Comparison of ENCODE assay signal across 24 mouse cellular contexts in the genomic region with DNA sequence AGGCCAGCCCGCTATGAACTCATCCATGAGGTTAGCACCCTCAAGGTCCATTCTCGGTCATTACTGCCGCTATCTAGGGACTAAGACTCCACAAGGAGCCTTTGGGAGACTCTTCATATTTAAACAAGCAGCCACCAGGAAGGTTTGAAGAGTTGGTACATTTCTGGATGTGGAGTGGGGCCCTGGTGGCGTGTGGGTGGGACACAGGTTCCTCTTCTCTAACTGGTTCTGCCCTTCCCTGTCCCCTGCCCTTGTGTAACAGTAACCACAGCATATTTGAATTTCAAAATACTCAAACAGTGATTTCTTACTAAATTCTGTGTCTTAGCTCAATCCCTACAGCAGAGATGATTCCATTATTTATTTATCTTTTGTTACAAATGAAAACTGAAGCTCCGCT. TPM values are rescaled to one million over a fixed set of nuclear protein-coding genes. Genes with fewer than 3 reads are reported as not detected.
A peak's percentile ranks its signal among the peaks of the same experiment; 100 is the strongest.
DNase-seq lines count a peak whose midpoint lies in the region; ATAC-seq and TF ChIP-seq lines count a peak whose summit lies in the region.
"Had no signal": no experiment of that assay in that cellular context is flagged by ENCODE, and none has a peak within 500 bp of the region (broad histone marks: within the 10 kb centered on the region; RNA-seq: fewer than 3 reads in every experiment).

No protein-coding gene starts in this region.

- no peak overlapping the region for H3K4me3 ChIP-seq in small intestine, adult 2 months (ENCODE audit: low read depth, low read length)
- H3K4me3 ChIP-seq in forebrain, embryonic 10.5 days: no peak overlapping the region
- H3K4me3 ChIP-seq: forebrain, embryonic 13.5 days; limb, embryonic 13.5 days; liver, embryonic 13.5 days; lung, embryonic 15.5 days; midbrain, embryonic 12.5 days had no signal

- no peak for TF ChIP-seq CTCF in small intestine, adult 2 months (IDR thresholded peaks at IDR 0.05; ENCODE audit: extremely low read depth, insufficient read length, insufficient replicate concordance, low read depth, low read length)

- ATAC-seq in common myeloid progenitor, adult 5-6 weeks (replicated peaks; ENCODE audit: low read depth, poor library complexity, severe bottlenecking): peak; percentile 61
- ATAC-seq in megakaryocyte, adult 5-6 weeks (ENCODE audit: poor library complexity, severe bottlenecking): peak; percentile 63
- ATAC-seq: activated CD4-positive, CD25-positive, alpha-beta regulatory T cell, adult 4 months; forebrain, embryonic 13.5 days; intestine, postnatal 0 days had no signal

- peak; percentile 51 for DNase-seq in lung, postnatal 36 days
- DNase-seq in lung, adult 18-20 months: no peak
- no peak for DNase-seq in adrenal gland, adult 2 months
- DNase-seq in forebrain, embryonic 10.5 days (ENCODE audit: extremely low spot score, low spot score): no peak
- DNase-seq: adrenal gland, postnatal 10 days; B cell, adult 2 months; cerebellum, adult 18-20 months; cerebellum, postnatal 10 days; gastrocnemius, postnatal 10 days; heart, postnatal 36 days; kidney, postnatal 25 days; liver, embryonic 13.5 days; thymus, postnatal 36 days had no signal

- no peaks in the 10 kb centered on the region for H3K9me3 ChIP-seq in forebrain, embryonic 10.5 days
- H3K9me3 ChIP-seq: forebrain, embryonic 13.5 days; limb, embryonic 13.5 days; liver, embryonic 13.5 days; lung, embryonic 15.5 days; midbrain, embryonic 12.5 days had no signal

- H3K27ac ChIP-seq in small intestine, adult 2 months (ENCODE audit: insufficient read depth, low read depth, low read length): 0 out of 2 replicates have a peak overlapping the region, but pooled peaks have one; percentile 2
- H3K27ac ChIP-seq in forebrain, embryonic 10.5 days: no peak overlapping the region
- H3K27ac ChIP-seq: forebrain, embryonic 13.5 days; hindbrain, embryonic 14.5 days; limb, embryonic 13.5 days; liver, embryonic 13.5 days; lung, embryonic 15.5 days; midbrain, embryonic 12.5 days had no signal

- WGBS in small intestine, adult 2 months: 74% methylated on average over 5 of the region's 5 CpGs
- WGBS in forebrain, embryonic 10.5 days: 90% methylated on average over 5 of the region's 5 CpGs

- no peaks in the 10 kb centered on the region for H3K4me1 ChIP-seq in small intestine, adult 2 months (ENCODE audit: control insufficient read depth, insufficient read depth, insufficient read length, low read length)
- no peaks in the 10 kb centered on the region for H3K4me1 ChIP-seq in forebrain, embryonic 10.5 days
- H3K4me1 ChIP-seq: forebrain, embryonic 13.5 days; limb, embryonic 13.5 days; liver, embryonic 13.5 days; lung, embryonic 15.5 days; midbrain, embryonic 12.5 days had no signal

- no peaks in the 10 kb centered on the region for H3K27me3 ChIP-seq in small intestine, adult 2 months (ENCODE audit: control insufficient read depth, insufficient read depth, low read length)
- no peaks in the 10 kb centered on the region; the same call in 1 of the 2 replicates for H3K27me3 ChIP-seq in forebrain, embryonic 10.5 days (ENCODE audit: poor library complexity, severe bottlenecking)
- H3K27me3 ChIP-seq: CH12.LX; forebrain, embryonic 13.5 days; limb, embryonic 13.5 days; liver, embryonic 13.5 days; lung, embryonic 15.5 days had no signal

- no peaks in the 10 kb centered on the region for H3K36me3 ChIP-seq in small intestine, adult 2 months (ENCODE audit: control insufficient read depth, insufficient read depth, low read length)
- H3K36me3 ChIP-seq in forebrain, embryonic 10.5 days (replicated peaks): no peaks in the 10 kb centered on the region
- H3K36me3 ChIP-seq: limb, embryonic 13.5 days; liver, embryonic 13.5 days; lung, embryonic 15.5 days; midbrain, embryonic 12.5 days had no signal

- no peak for TF ChIP-seq POLR2A in small intestine, adult 2 months (IDR thresholded peaks at IDR 0.05; ENCODE audit: low read depth, low read length)

RNA-seq across cellular contexts. Expression of a gene that starts 5.0 kb away (rescaled TPM):
- total RNA-seq in common myeloid progenitor, adult 5-6 weeks (2017): 27.1 and 36.6 TPM in 2 replicates
- total RNA-seq in megakaryocyte, adult 5-6 weeks (2015): 161 and 168 TPM in 2 replicates
- total RNA-seq in megakaryocyte, adult 5-6 weeks (2017): 230 and 238 TPM in 2 replicates
- polyA plus RNA-seq in small intestine, adult 2 months (2012; rRNA removed): 4.6 and 8.2 TPM in 2 replicates
- total RNA-seq in adrenal gland, adult 2 months (2021): 1 to 10 TPM; 2.3 to 2.9 TPM
- polyA plus RNA-seq in adrenal gland, adult 2 months (2012; rRNA removed): 5.0 and 5.5 TPM in 2 replicates
- 0.97 and 1.2 TPM in 2 replicates for polyA plus RNA-seq in forebrain, embryonic 10.5 days (2016; fragmentation: Nextera tagmentation; extraction: Ambion mirVana)

RNA-seq across cellular contexts. Expression of a gene that starts 47.5 kb away (rescaled TPM):
- total RNA-seq in common myeloid progenitor, adult 5-6 weeks (2017): 1,680 and 1,841 TPM in 2 replicates
- total RNA-seq in megakaryocyte, adult 5-6 weeks (2015): 304 and 326 TPM in 2 replicates
- total RNA-seq in megakaryocyte, adult 5-6 weeks (2017): 669 and 674 TPM in 2 replicates
- polyA plus RNA-seq in small intestine, adult 2 months (2012; rRNA removed): 59.8 and 93.3 TPM in 2 replicates
- 100 to 1,000 TPM; 123 to 138 TPM for total RNA-seq in adrenal gland, adult 2 months (2021)
- polyA plus RNA-seq in adrenal gland, adult 2 months (2012; rRNA removed): 127 and 140 TPM in 2 replicates
- polyA plus RNA-seq in forebrain, embryonic 10.5 days (2016; fragmentation: Nextera tagmentation; extraction: Ambion mirVana): 554 and 558 TPM in 2 replicates
